Mouse (Mus musculus): ENCODE measurements around the gene Ehbp1. TPM values are rescaled to one million over a fixed set of nuclear protein-coding genes. Genes with fewer than 3 reads are reported as not detected.

Ehbp1 gene
- total RNA-seq, 1 experiment from 2014 or later, result 11.9 TPM

DNA sequence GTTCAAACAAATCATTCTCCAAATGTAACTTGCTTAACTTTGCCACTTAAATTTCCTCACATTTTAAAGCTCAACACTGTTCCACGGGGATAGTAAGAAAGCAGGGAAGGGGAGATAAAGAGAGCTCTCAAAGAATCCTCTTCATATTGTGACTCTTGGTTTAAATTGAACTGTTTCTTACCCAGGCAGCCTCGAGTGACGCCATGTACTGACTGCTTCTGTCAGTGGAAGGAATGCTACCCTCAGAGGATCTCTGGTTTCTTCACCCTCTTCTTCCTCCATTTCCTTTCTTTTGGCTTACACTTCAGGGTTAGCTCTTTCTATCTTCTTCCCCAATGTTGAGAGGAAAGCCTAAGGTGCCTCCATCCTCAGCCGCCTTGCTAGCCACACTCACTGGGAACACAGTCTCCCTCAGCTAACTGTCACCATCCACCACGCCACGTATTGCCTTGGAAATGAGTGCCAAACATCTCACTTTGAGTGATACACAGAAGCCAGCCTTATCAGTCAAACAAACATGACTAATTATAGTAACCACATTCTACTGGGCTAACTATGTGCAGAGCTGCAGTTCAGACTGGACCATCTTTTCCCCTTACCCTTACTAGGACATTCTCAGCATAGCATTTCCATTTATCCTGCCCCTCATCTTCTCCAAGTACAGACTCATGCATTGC is 171.0 kb downstream of the Ehbp1 start:
- no peak for ATAC-seq (replicated peaks in 1 of 2; ENCODE audit: insufficient read depth in 1 of 2, low FRiP score in 2 of 2, low TSS enrichment in 1 of 2, low read depth in 1 of 2, poor library complexity in 2 of 2, severe bottlenecking in 2 of 2)

DNA sequence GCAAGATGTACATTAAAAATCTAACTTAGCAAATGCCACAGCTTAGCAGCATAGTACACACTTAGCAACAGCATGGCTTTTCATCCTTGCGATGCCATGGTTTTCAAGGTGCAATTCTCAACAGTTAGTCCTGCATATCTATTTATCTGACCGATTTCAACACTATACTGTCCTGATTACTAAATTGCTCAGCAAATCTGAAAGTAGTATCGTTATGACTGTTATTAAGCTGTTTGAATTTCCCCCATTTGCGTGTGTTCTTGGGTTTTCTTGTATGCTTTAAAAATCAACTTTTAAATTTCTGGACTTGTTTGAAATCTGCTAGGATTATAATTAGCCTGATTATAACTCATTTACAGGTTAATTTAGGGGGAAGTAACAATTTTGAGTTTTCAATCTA is 184.2 kb downstream of the Ehbp1 start:
- ATAC-seq (replicated peaks in 1 of 2; ENCODE audit: insufficient read depth in 1 of 2, low FRiP score in 2 of 2, low TSS enrichment in 1 of 2, low read depth in 1 of 2, poor library complexity in 2 of 2, severe bottlenecking in 2 of 2), result no peak

DNA sequence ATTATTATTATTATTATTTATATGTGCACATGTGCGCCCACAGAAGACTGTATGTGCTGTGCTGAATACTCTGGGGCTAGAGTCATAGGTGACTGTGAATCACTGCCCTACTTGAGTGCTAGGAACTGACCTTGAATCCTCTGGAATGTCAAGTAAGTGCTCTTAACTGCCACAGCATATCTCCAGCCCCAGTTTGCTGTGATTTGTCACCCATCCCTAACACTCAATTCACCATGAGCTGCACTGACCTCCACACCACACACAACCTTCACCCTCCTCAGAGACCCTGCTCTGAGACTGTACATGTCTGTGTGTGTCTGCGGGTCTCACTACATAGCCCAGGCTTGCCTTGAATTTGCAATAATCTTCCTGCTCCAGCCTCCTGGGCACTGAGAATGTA is 185.9 kb downstream of the Ehbp1 start:
- no peak for ATAC-seq (replicated peaks in 1 of 2; ENCODE audit: insufficient read depth in 1 of 2, low FRiP score in 2 of 2, low TSS enrichment in 1 of 2, low read depth in 1 of 2, poor library complexity in 2 of 2, severe bottlenecking in 2 of 2)

DNA sequence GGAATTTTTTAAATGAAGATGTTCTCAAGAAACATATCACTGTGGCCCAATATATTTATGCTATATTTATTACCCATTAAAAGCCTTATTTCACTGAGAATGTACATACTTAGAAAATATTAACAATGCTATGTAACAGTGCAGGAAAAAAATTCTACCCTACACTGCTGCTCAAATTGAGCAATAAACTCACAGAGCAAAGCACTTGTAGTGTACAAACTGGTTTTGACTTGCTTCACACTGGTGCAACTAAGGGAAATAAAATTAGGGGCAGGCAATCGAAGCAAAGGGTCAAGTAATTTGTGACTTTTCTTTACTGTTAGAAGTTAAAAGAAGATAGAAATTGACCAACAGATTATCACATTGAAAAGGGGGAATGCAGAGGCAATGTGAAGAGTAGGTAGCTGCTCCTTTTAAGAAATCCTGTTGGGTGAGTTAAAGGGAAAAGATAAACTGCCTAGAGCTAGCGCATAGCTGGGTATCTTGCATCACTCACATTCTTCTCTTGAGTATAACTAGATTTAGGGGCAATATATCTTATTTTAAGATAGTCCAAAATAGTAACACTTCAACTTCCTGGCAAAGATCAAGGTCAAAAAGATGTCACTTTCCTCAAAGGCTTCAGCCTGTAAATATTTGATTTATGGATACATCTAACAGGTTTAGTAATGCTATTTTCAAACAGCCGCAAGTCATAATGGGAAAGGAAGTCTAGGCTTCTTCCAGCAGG is 186.6 kb downstream of the Ehbp1 start:
- ATAC-seq (replicated peaks in 1 of 2; ENCODE audit: insufficient read depth in 1 of 2, low FRiP score in 2 of 2, low TSS enrichment in 1 of 2, low read depth in 1 of 2, poor library complexity in 2 of 2, severe bottlenecking in 2 of 2), result no peak

DNA sequence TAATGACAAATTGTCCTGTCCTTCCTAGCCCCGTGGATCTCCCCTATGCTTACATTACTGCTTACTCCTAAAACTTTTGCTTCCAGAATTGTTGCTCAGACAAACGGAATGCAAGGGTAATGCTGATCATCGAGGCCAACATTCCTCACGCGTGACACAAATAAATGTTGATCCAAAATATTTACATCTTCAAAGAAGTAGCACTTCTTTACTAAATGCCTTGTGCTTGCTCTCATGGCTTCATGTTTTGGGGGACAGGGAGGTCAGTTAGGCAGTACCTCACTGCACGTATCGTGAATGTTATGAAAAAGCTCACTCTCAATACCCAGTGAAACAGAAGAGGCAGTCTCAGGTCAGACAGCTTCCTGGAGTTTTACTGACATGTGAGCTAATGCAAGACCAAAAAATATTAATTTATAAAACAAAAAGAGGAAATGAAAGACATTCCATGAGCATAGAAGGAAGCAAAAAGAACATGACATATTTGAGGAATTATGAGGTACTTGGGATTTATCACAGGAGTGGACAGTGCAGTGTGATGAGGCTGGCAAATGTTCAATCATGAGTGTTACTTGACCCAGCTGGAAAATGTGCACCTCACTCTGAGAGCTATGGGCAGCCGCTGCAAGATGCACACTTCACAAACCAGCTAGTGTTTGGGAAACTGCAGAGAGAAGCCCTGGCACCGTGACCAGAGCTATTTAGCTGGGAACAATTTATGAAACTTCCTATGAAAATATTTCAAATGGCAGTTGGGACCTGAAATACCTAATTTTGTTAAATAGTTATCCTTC is 187.4 kb downstream of the Ehbp1 start:
- no peak for ATAC-seq (replicated peaks in 1 of 2; ENCODE audit: insufficient read depth in 1 of 2, low FRiP score in 2 of 2, low TSS enrichment in 1 of 2, low read depth in 1 of 2, poor library complexity in 2 of 2, severe bottlenecking in 2 of 2)

DNA sequence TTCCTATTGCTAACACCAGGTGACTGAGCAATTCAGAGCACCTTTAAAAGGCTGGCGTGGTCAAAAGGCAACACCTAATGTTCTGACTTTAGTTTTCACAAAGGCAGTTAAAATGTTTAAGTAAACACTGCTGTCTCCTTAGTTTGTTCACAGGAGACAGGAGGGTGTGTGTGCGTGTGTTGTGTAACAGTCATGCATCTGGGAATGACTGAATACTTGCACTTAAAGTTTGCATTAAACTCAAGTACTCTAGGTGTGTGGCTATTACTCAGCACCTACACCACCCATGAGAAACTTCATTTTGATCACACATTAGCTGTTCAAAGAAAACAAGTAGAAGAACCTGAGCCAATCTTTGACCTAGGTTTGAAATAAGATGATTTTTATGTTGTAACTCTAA is 201.4 kb downstream of the Ehbp1 start:
- ATAC-seq (replicated peaks in 1 of 2; ENCODE audit: insufficient read depth in 1 of 2, low FRiP score in 2 of 2, low TSS enrichment in 1 of 2, low read depth in 1 of 2, poor library complexity in 2 of 2, severe bottlenecking in 2 of 2), result no peak

DNA sequence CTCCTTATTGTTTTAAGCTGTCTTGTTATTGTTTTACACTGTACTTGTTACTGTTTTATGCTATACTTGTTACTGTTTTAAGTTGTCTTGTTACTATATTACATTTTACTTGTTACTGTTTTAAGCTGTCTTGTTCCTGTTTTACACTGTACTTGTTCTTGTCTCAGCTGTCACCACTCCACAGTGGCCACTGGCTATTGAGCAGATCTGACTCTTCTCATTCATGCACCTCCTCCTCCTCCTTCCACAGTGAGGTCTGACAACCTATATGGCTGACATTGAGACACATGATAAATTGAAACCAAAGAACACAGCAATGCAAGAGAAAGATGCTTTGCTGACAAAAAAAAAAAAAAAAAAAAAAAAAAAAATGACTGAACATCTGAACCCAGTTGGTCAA is 203.6 kb downstream of the Ehbp1 start:
- no peak for ATAC-seq (replicated peaks in 1 of 2; ENCODE audit: insufficient read depth in 1 of 2, low FRiP score in 2 of 2, low TSS enrichment in 1 of 2, low read depth in 1 of 2, poor library complexity in 2 of 2, severe bottlenecking in 2 of 2)

DNA sequence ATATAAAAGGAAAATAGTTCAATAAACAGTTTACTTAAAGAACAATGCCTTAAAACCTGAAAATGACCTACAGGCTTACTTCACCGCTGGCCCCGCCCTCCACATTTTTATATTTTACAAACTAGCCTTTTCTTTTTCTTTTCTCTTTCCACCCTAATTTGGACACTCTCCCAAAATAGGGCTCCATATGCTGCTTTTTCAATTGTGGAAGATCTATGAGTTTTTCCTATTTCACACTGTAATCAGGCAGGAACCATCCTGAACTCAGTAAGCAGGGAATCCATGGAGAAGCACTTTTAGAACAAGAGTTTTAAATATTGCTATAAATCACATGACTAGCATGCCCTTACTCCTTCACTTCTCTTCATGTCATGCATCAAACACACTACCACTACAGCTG is 216.9 kb downstream of the Ehbp1 start:
- no peak for ATAC-seq (replicated peaks in 1 of 2; ENCODE audit: insufficient read depth in 1 of 2, low FRiP score in 2 of 2, low TSS enrichment in 1 of 2, low read depth in 1 of 2, poor library complexity in 2 of 2, severe bottlenecking in 2 of 2)

DNA sequence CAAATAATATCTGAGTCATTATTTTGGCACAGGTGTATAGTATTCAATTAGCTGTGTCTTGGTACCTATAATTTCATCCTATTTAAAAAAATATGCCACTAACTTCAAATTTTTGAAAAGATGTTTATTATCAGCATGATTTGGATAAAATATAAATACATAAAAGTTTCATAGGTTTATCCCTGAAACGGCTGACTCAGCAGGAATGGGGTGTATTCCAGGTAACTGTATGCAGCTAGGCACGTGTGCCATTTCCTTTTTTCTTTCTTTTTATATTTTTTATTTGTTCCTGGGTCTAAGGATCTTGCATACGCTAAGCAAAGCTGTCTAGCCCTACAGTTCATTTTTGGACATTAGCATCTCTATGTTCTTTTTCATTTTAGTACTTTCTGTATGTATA is 223.2 kb downstream of the Ehbp1 start:
- no peak for ATAC-seq (replicated peaks in 1 of 2; ENCODE audit: insufficient read depth in 1 of 2, low FRiP score in 2 of 2, low TSS enrichment in 1 of 2, low read depth in 1 of 2, poor library complexity in 2 of 2, severe bottlenecking in 2 of 2)

DNA sequence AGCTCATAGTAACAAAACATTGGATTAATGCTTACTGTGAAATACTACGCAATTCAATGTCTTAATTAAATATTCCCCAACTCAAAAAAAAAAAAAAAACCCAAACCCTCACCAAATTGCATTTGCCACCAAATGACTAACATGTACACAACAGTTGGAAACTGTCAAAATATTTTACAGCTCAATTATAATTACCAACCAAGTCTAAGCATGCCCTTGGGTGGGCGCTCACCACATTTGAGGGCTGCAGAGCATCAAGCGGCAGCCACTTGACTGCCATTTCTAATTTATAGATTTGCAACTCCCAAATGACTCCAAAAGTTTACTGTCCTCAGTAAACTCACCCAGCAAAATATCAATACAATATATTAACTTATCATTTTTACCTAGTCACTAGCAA is 229.9 kb downstream of the Ehbp1 start:
- no peak for ATAC-seq (replicated peaks in 1 of 2; ENCODE audit: insufficient read depth in 1 of 2, low FRiP score in 2 of 2, low TSS enrichment in 1 of 2, low read depth in 1 of 2, poor library complexity in 2 of 2, severe bottlenecking in 2 of 2)

DNA sequence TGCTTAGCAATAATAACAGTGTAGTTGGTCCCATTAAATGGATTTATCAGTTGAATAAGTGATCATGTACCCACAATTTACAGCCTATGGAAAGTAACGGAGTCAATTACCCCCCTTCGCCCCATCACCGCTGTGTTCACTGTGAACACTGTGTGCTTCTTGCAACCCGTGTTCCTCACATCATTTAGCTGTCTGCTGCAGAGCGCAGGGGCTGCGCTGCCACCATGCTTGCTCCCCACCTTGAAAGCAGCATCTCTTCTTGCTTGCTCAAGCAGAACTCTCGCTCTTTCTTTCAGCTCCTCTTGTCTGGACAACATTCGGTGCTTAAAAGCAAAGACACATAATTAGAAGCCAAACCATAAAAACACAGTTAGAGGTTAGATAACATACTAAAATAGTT is 252.7 kb downstream of the Ehbp1 start:
- ATAC-seq (replicated peaks in 1 of 2; ENCODE audit: insufficient read depth in 1 of 2, low FRiP score in 2 of 2, low TSS enrichment in 1 of 2, low read depth in 1 of 2, poor library complexity in 2 of 2, severe bottlenecking in 2 of 2), result no peak

DNA sequence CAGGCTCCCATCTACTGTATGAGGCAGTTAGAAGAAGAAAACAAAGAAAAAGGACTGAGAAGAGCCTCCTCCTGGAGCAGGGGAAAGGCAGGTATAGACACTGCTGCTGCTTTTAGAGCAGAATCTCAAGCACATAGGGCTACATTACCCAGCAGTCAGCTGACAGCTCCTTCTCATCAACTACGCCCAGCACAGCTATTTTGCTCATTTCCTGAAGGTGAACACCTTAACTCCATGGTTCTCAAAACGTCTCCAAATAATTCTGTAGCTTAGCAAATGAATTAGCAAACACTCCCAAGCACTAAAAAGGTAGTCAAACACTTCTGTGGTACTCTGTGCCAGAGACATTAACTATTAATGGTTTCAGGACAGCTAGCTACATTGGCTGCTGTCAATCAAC is 278.7 kb downstream of the Ehbp1 start:
- no peak for ATAC-seq (replicated peaks in 1 of 2; ENCODE audit: insufficient read depth in 1 of 2, low FRiP score in 2 of 2, low TSS enrichment in 1 of 2, low read depth in 1 of 2, poor library complexity in 2 of 2, severe bottlenecking in 2 of 2)

DNA sequence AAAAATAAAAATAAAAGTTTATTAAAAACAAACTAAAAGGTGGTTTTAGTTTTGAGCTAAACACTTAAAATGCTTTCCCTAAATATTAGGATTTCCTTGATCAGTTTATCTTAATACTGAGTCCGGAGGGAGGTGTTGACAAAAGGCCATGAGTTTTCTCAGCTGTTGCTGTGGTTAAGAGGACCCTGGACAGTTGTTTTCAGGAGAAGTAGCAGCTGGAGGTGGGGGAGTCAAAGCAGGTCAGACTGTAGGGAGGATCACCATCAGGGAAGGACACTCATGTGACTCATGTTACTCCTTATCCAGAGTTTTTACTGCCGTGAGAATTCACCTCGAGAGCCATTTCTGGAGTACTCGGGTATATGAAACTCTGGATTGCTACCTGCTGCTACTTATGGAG is 280.4 kb downstream of the Ehbp1 start:
- ATAC-seq (replicated peaks in 1 of 2; ENCODE audit: insufficient read depth in 1 of 2, low FRiP score in 2 of 2, low TSS enrichment in 1 of 2, low read depth in 1 of 2, poor library complexity in 2 of 2, severe bottlenecking in 2 of 2), result no peak

DNA sequence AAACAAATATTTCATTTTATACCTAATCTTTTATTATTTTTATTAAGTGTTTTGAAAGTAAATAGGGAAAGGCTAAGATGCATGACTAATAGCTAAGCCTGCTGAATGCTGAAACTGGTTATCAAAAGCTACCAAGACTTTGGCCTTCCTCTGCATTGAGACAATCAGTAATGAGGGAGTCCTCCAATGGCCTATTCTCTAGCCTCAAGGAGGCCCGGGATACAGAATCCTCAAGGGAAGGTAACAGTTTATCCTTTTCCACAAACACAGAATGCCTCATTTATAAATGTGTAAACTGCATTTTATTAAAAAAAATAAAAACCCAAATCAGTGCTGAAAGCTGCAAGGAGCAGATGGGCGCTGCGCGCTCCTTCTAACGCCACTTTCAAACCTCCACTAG is 284.6 kb downstream of the Ehbp1 start:
- no peak for ATAC-seq (replicated peaks in 1 of 2; ENCODE audit: insufficient read depth in 1 of 2, low FRiP score in 2 of 2, low TSS enrichment in 1 of 2, low read depth in 1 of 2, poor library complexity in 2 of 2, severe bottlenecking in 2 of 2)

DNA sequence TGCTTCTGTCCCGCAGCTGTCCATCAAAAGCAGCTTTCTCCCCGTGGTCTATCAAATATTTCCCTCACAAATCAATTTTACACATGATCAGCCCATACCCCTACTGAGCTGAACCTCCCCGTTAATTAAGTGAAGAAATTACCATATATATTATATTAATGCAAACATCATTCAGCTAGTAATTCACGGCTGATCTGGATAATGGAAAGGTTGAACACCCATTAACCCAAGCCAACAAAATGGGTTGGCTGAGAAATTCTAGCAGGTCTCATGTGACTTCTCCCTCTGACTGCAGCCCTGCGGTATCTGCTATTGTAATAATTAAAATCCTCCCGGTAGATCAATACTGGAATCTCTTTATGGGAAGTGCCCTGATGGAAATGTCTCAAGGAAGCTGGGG is 286.2 kb downstream of the Ehbp1 start:
- no peak for ATAC-seq (replicated peaks in 1 of 2; ENCODE audit: insufficient read depth in 1 of 2, low FRiP score in 2 of 2, low TSS enrichment in 1 of 2, low read depth in 1 of 2, poor library complexity in 2 of 2, severe bottlenecking in 2 of 2)

DNA sequence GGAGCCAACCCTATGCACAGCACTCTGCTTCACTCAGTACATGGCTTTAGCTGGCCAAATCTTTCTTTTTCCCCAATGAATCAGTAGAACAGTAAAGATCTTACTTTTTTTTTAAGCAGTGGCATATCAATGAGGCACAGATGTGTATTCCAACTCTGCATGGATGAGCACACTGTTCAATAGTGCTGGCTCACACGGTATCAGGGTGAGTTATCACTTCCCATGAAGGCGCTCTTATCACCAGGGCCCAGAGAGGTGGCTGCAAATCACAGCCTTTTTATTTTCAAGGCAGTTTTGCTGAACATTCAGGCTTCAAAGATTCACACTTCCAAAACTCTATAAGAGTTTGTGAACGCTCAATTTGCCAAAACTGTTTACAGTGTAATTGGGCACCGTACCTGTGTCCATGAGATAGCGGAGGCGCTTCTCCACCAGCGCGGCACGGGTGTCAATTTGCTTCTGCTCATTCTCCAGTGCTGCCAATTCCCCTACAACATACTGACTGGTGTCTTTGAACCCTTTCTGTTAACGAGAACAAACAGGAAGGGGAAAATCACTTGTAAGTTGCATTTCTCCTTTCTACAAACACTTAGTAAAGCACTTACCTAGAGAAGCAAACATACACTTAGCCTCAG is 288.9 kb downstream of the Ehbp1 start:
- ATAC-seq (replicated peaks in 1 of 2; ENCODE audit: insufficient read depth in 1 of 2, low FRiP score in 2 of 2, low TSS enrichment in 1 of 2, low read depth in 1 of 2, poor library complexity in 2 of 2, severe bottlenecking in 2 of 2), result no peak

DNA sequence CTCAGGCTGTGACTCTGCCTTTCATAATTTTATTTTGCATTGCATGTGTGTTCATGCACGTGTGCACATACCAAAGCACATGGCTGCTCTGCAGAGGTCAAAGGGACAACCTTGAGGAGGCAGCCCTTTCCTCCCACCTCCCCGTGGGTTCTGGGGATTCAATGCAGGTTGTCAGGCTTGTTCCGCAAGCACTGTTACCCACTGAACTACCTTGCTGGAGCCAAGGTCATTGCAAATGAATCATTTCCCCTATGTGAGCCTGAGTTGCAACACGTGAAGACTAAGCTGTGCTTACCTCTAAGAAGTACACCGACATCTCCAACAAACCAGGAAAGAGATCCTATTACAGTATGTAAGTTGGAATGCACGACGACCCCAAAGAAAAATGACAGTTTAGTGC is 291.2 kb downstream of the Ehbp1 start:
- no peak for ATAC-seq (replicated peaks in 1 of 2; ENCODE audit: insufficient read depth in 1 of 2, low FRiP score in 2 of 2, low TSS enrichment in 1 of 2, low read depth in 1 of 2, poor library complexity in 2 of 2, severe bottlenecking in 2 of 2)

DNA sequence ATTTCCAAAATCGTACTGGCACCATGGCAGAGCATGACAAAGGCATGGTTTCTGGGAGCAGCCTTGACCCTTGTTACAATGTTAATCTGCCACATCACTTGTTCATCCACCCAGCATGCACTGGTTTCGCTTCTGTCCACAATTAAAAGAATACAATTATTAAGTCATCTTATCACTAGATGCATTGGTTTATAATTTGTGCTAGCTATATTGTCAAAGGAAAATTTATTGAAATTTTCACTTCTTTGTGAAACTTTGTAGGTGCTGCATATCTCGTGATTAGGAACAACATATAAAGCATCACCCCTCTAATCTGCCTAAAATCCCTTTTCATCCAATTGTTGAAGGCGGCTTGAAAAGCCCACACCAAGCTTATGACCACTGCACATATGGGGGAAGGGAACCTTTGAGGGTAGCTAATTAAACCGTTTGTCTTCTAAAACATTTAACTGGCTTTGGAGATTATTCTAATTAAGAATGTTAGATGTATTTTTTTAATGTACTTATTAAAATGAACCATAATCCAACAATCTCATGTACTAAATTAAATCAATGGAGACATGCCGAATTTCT is 302.2 kb downstream of the Ehbp1 start:
- no peak for ATAC-seq (replicated peaks in 1 of 2; ENCODE audit: insufficient read depth in 1 of 2, low FRiP score in 2 of 2, low TSS enrichment in 1 of 2, low read depth in 1 of 2, poor library complexity in 2 of 2, severe bottlenecking in 2 of 2)
